Mouse (Mus musculus) adrenal gland, adult (tissue): Measurements from ENCODE around the gene 2610001J05Rik.

Experiments used
- DNase-seq, 2 experiments: peaks; one replicate each; pipeline ENCODE4 v3.0.0; 2022 to 2023; ENCODE audit warnings: low spot score in 1 of 2; ENCODE audit not compliant: inconsistent age in 2 of 2

Gene 2610001J05Rik

DNA sequence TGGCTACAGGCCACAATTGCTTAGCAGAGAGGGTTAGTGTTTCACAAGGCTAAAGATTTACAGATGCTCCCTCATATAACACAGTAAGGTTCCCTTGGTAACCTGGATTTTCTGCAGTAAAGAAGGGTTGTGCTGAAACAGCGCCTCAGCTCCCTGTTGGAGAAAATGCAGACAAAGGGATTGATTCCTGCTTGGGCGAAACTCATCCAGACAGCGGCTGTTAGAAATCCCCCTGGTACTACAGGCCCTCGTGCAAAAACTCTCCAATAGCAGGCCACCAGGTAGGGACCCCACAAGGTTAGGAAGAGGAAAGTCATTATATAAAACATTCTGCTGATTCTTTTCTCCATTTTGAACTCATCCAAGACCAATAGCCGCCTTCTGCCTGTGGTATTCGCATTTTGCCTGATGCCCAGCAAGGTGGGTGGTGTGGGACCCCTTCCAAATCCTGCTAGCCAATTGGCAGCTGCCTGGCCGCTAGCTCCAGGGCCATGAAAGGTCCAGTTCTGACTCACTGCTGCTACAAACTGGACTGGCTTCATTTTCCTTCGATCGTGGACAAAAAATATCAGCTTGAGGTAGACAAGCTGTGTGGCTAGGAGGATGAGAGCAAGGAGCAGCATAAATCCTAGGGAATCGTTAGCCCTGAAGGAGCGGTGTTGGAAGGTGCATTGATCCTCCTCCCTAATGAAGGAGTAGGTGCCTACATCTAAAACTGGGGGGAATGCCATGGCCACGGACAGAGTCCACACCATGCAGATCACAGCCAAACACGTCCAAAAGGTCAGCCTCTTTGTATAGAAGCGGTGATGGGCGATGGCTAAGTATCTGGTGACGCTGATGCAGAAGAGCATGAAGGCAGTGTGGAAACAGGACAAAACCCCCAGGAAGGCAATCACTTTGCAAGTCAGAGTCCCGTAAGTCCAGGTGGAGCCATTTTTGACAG lies 35.3 kb downstream of the 2610001J05Rik start:
- no peak for DNase-seq

DNA sequence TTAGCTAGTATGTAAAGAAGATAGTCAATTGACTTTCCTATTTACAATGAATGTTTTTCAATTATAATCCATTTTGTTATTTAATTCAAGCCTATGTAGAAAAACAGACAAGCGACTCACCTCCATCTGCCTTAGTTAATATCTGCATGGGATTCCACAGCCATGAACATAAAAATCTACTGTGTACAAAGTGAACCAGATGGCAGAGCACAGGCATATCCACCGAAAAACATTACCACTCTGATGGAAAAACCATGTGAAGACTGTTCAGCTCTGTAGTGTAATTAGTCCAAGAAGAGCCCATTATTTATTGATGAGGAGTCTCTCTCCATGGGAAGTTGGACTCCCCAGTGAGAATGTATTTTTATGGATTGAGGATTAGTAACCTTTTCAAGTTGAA lies 38.5 kb downstream of the 2610001J05Rik start:
- no peak for DNase-seq

DNA sequence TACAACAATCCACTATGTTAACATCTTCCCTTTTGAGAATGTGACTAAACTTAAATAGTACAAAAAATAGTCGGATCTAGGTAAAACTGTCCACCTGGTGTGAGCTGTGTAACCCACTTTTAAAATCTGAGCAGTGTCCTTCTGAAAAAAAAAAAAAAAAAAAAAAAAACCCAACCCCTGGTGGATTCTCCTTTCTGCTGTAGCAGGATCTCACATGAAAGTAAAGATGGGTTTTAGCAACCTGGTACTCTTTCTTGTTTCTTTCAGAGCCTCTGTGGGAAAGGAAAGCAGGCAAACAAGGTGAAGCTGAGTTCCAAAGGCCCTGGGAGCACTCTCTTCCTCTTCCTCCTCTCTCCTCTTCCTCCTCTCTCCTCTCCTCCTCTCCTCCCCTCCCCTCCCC lies 42.4 kb downstream of the 2610001J05Rik start:
- no peak for DNase-seq
